Mouse (Mus musculus) stomach, embryonic 14.5 days (tissue): ENCODE data around the gene Vmn1r72. TPM values are rescaled to one million over a fixed set of nuclear protein-coding genes. Genes with fewer than 3 reads are reported as not detected.
"Not testable (repeated sequence)": the region's sequence is repeated elsewhere in the genome, so short reads cannot be mapped to it uniquely, and the experiment has no call there.

Experiments
- ATAC-seq: fragments of 200-750 bp; cut with Nextera tagmentation; 2 replicates; pipeline ENCODE4 v1.8.0; 2017; ENCODE audit warnings: low read depth, moderate TSS enrichment; ENCODE audit not compliant: insufficient number of reproducible peaks, insufficient read depth, low FRiP score
- H3K27ac ChIP-seq: fragments of 300-500 bp; sonication (generic); 2 replicates; pipeline ENCODE4 v1.5.1; 2014; ENCODE audit warnings: mild to moderate bottlenecking, low read length, moderate library complexity, mixed read lengths
- H3K27me3 ChIP-seq: fragments of 300-500 bp; sonication (generic); 2 replicates; pipeline ENCODE4 v1.6.1; 2014; ENCODE audit warnings: low read length, control low read depth, mixed read lengths; ENCODE audit not compliant: control insufficient read depth, insufficient read depth
- H3K36me3 ChIP-seq: fragments of 300-500 bp; sonication (generic); 2 replicates; pipeline ENCODE4 v1.6.1; 2014; ENCODE audit warnings: mild to moderate bottlenecking, control low read depth, low read length, moderate library complexity, mixed read lengths; ENCODE audit not compliant: control insufficient read depth, insufficient read depth
- H3K4me1 ChIP-seq: fragments of 300-500 bp; sonication (generic); 2 replicates; pipeline ENCODE4 v1.6.1; 2014; ENCODE audit warnings: low read length, control low read depth, mixed read lengths; ENCODE audit not compliant: control insufficient read depth, insufficient read depth
- H3K4me2 ChIP-seq: fragments of 300-500 bp; sonication (generic); replicated peaks from 2 replicates; pipeline ENCODE4 v1.6.1; 2014; ENCODE audit warnings: low read depth, low read length, control low read depth
- H3K4me3 ChIP-seq: fragments of 300-500 bp; sonication (generic); 2 replicates; pipeline ENCODE4 v1.5.1; 2014; ENCODE audit warnings: low read depth, low read length, control low read depth
- H3K9ac ChIP-seq: fragments of 300-500 bp; sonication (generic); replicated peaks from 2 replicates; pipeline ENCODE4 v1.6.1; 2014; ENCODE audit warnings: low read depth, mild to moderate bottlenecking, control low read depth, low read length, moderate library complexity, mixed read lengths
- H3K9me3 ChIP-seq: fragments of 300-500 bp; sonication (generic); 2 replicates; pipeline ENCODE4 v1.6.1; 2016; ENCODE audit warnings: low read depth, low read length, control low read depth; ENCODE audit not compliant: control insufficient read depth
- WGBS: fragments of 180-500 bp; shearing (Covaris S2); extraction: QIAGEN DNeasy Blood & Tissue Kit; methylation state at CpG from one replicate; pipeline ENCODE4 v1.1.7; 2014; 5-methylcytosine and 5-hydroxymethylcytosine counted together
- polyA plus RNA-seq: library from polyadenylated mRNA; unstranded; fragments of >200 nt; fragmentation: Nextera tagmentation; extraction: Ambion mirVana; gene quantifications from 2 replicates; pipeline ENCODE4 v1.2.1, GENCODE M21; 2014

Gene Vmn1r72
- polyA plus RNA-seq, result not detected in 2 replicates

DNA sequence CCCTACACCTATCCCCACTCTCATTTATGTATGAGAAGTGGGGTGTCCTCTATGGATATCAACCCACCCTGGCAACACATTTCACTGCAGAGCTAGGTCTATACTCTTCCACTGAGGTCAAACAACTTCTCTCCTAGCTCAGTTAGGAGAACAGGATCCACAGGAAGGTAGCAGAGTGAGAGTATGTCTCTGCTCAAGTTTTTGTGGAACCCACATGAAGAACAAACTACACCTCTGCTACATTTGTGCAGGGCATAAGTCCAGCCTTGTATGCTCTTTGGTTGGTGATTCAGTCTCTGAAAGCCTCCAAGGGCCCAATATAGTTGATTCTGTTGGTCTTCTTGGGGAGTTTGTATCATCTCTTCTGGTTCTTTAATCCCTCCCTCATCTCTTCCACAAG lies at the start of gene Vmn1r72:
Vmn1r72 (minus strand) TSS at position 101 of the 400 bp plus-strand sequence.
- not testable (repeated sequence) for H3K36me3 ChIP-seq, H3K4me2 ChIP-seq, H3K9me3 ChIP-seq, H3K27me3 ChIP-seq, H3K4me1 ChIP-seq, H3K27ac ChIP-seq, ATAC-seq, H3K4me3 ChIP-seq, H3K9ac ChIP-seq

DNA sequence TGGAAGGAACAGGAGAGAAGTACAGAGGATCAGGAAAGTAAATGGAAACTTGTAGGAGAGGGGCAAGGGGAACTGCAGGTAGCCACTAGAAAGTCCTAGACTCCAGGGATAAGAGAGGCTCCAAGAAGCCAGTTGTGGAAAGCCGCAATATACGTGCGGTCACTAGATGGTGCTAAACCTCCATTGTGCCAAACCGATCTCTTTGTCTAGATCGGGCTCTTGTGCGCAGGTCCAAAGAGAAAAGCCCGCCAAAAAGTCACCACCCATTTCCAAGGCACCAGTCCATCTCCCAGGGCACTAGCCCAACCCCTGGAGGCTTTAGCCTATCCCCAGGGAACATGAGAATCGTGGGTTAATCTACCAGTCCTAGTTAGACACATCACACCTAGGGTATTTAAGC lies 62.9 kb downstream of the Vmn1r72 start:
- H3K27ac ChIP-seq, ATAC-seq, H3K4me3 ChIP-seq, H3K4me1 ChIP-seq, H3K4me2 ChIP-seq, H3K36me3 ChIP-seq, H3K9ac ChIP-seq, H3K27me3 ChIP-seq, H3K9me3 ChIP-seq: not testable (repeated sequence)
- 7% methylated on average over 8 of the region's 8 CpGs for WGBS

Other genes with a start within 250 kb of the Vmn1r72 start
- not detected in 2 replicates for gene Zscan4-ps2, start 165.8 kb downstream of the Vmn1r72 start, polyA plus RNA-seq
- gene Zscan4-ps3, start 70.8 kb downstream of the Vmn1r72 start, polyA plus RNA-seq, result not detected in 2 replicates
- gene Vmn1r73, start 50.1 kb upstream of the Vmn1r72 start, polyA plus RNA-seq, result not detected in 2 replicates
- not detected in 2 replicates for gene Vmn1r74, start 153.8 kb upstream of the Vmn1r72 start, polyA plus RNA-seq
- gene Vmn1r75, start 194.5 kb upstream of the Vmn1r72 start, polyA plus RNA-seq, result not detected in 2 replicates